Mouse (Mus musculus): Measurements from ENCODE around the gene Suz12. TPM values are rescaled to one million over a fixed set of nuclear protein-coding genes. Genes with fewer than 3 reads are reported as not detected.
A peak's percentile ranks its signal among the peaks of the same experiment; 100 is the strongest.

Gene Suz12
- 2.8 and 3.0 TPM in 2 replicates for polyA plus RNA-seq (2012; ENCODE audit: insufficient read depth, low replicate concordance)

DNA sequence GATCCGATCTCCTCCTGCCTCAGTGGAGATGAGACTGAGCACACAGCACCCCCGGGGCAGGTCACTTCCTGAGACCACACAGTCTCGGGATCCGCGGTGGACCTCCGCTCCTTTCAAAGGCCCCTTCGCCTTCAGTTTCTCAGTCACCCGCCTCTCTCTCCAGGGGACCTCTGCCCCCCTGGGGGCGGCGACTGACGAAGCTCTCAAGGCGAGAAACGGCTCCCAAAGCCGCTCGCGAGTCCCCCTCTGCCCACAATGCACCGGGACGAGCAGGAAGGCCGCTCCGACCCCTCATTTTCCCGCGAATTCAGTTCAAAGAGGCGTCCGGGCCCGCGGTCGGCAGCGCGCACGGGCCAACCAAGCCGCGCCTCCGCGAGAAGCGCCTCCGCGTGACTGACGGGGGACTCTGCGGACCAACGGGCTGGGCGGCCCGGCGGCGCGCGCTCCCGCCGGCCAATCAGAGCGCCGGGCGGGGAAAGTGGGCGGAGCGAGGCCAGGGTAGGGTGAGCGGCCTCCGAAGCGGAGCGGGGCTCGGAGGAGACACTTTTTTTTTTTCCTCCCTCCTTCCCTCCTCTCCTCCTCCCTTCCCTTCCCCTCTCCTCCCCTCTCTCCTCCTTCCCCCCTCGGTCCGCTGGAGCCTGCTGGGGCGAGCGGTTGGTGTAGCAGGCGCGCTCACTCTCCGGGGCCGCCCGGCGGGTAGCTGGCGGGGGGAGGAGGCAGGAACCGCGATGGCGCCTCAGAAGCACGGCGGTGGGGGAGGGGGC lies at the start of gene Suz12:
Gene Suz12 (plus strand): TSS at position 515 of the 764 bp plus-strand sequence.
- peaks cover 16% of the 10 kb centered on the region for H3K36me3 ChIP-seq (replicated peaks; ENCODE audit: low read length)
- peaks cover 9% of the 10 kb centered on the region; the same call in 1 of the 2 replicates for H3K4me1 ChIP-seq
- no peaks in the 10 kb centered on the region for H3K27me3 ChIP-seq (replicated peaks)
- H3K4me3 ChIP-seq (replicated peaks), result peak within 1 kb of the TSS; percentile 98
- H3K9me3 ChIP-seq, result no peaks in the 10 kb centered on the region
- TF ChIP-seq FLI1 (IDR thresholded peaks at IDR 0.05; ENCODE audit: low read length) (no peak), GATA1 (IDR thresholded peaks at IDR 0.05; ENCODE audit: borderline replicate concordance, low read length) (no peak)

DNA sequence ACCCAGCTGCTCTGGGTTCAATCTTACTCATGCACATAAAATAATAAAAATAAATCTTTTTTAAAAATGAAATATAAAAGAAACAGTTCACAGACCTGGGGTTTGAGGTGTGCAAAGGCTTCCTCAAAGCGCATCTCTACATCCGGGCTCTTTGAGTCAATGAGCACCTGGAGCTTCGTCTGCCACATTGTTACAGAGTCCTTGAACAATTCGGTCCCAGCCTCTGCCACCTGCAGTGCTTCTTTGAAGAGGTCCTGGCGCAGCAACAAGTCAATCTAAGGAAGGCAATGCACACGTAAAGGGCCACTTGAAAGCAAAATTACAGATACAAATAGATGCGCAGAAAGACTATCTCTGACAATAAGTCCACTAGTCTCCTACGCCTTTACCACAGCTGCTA lies 49.8 kb upstream of the Suz12 start:
- H3K4me1 ChIP-seq, result no peaks in the 10 kb centered on the region
- H3K36me3 ChIP-seq (replicated peaks; ENCODE audit: low read length), result peaks cover 96% of the 10 kb centered on the region
- no peak for TF ChIP-seq GATA1 (IDR thresholded peaks at IDR 0.05; ENCODE audit: borderline replicate concordance, low read length)
- TF ChIP-seq FLI1 (IDR thresholded peaks at IDR 0.05; ENCODE audit: low read length), result no peak
- H3K27me3 ChIP-seq (replicated peaks), result no peaks in the 10 kb centered on the region
- no peak overlapping the region for H3K4me3 ChIP-seq (replicated peaks)
- no peaks in the 10 kb centered on the region for H3K9me3 ChIP-seq

GRCm38 (mm10) chr11:79943601-79944000 lies 49.3 kb upstream of the Suz12 start:
- Histone ChIP-seq H3K36me3 (replicated peaks; ENCODE audit: low read length) (peaks cover 95% of the 10 kb centered on the region), H3K27me3 (replicated peaks) (no peaks in the 10 kb centered on the region), H3K4me1 (no peaks in the 10 kb centered on the region), H3K9me3 (no peaks in the 10 kb centered on the region), H3K4me3 (replicated peaks) (no peak overlapping the region)
- TF ChIP-seq GATA1 (IDR thresholded peaks at IDR 0.05; ENCODE audit: borderline replicate concordance, low read length) (no peak), FLI1 (IDR thresholded peaks at IDR 0.05; ENCODE audit: low read length) (no peak)

- no peaks in the 10 kb centered on the region for H3K9me3 ChIP-seq
- H3K36me3 ChIP-seq (replicated peaks; ENCODE audit: low read length), result peaks cover 94% of the 10 kb centered on the region
- H3K27me3 ChIP-seq (replicated peaks), result no peaks in the 10 kb centered on the region
- no peak for TF ChIP-seq GATA1 (IDR thresholded peaks at IDR 0.05; ENCODE audit: borderline replicate concordance, low read length)
- no peak for TF ChIP-seq FLI1 (IDR thresholded peaks at IDR 0.05; ENCODE audit: low read length)
- no peaks in the 10 kb centered on the region for H3K4me1 ChIP-seq
- no peak overlapping the region for H3K4me3 ChIP-seq (replicated peaks)
Measured at GRCm38 (mm10) chr11:79947265-79947664, 45.6 kb upstream of the Suz12 start.

DNA sequence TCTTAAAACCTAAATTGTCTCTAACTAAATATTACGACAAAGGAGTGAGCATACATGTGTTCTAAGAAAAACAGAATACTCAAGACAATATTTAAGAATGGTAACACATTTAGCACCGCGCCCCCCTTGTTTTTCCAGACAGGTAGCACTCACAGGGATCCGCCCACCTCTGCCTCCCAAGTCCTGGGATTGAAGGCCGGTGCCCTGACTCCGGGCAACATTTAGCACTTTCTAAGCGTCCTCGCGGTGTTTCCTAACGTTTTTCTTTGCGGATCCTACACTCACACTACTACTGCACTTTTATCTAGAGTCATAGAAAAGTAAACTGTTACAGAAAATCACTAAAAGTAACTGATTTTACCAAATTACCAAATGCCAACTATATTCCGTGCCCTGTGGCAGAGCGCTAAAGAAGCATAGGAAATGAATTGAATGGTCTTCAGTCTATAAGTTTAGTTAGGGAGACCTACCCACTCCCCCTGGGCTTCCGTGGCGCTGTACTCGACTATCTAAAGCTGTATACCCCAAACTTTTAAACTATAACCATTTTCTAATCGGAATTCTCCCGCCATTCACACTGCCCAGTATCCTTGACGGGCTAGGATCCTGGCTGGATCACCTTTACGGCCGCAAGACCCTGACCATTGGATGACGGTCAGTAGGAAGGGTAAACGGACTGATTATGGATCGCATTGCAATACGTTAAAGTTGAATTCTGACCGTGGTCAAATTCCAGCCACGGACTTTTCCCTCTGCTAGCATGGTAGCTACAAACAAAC lies 31.4 kb upstream of the Suz12 start:
- H3K36me3 ChIP-seq (replicated peaks; ENCODE audit: low read length), result peaks cover 38% of the 10 kb centered on the region
- peak overlapping the region; percentile 98 for H3K4me3 ChIP-seq (replicated peaks)
- H3K4me1 ChIP-seq, result peaks cover 22% of the 10 kb centered on the region
- H3K27me3 ChIP-seq (replicated peaks), result peaks cover 6% of the 10 kb centered on the region
- H3K9me3 ChIP-seq, result no peaks in the 10 kb centered on the region
- no peak for TF ChIP-seq FLI1 (IDR thresholded peaks at IDR 0.05; ENCODE audit: low read length)
- TF ChIP-seq GATA1 (IDR thresholded peaks at IDR 0.05; ENCODE audit: borderline replicate concordance, low read length), result no peak

DNA sequence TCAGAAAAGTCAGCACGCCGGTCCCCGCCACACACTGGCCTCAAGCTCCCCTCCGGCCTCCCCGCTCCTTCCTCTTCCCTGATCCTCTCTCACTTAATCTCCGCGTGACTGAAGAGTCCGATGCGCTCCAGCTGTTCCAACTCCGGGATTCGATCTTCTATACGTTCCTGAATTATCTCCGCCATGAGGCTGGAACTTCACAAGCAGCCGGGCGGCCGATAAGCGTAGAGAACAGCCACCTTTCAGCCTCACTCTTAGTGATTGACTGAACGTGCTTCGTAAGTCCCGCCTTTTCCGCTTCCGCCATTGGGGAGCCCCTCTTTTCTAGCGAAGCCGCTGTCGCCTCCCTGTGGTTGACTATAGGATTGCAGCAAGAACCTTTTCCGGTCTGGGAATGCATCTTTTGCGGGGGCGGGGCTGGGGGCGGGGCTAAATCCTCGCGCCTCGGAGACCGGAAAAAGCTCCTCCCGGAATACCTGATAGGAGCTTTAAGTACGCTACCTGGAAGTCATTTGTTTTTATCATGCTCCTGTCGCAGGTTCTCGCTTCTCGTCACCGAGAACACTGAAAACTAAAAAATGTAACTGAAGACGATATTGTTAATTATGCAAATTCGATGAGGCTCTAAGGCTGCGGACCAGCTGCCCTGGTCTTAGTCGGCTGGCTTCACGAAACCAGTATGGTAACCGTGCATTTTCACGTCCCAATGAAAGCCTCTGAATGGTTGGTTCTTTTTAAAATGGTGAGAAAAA lies 30.6 kb upstream of the Suz12 start, which contains the start of gene Utp6:
Gene Utp6 (minus strand): TSS at position 266 of the 752 bp plus-strand sequence.
- H3K9me3 ChIP-seq, result no peaks in the 10 kb centered on the region
- TF ChIP-seq FLI1 (IDR thresholded peaks at IDR 0.05; ENCODE audit: low read length), result peak; percentile 44; the same call in 1 of the 2 replicates
- peak; percentile 40; the same call in 1 of the 3 replicates for TF ChIP-seq GATA1 (IDR thresholded peaks at IDR 0.05; ENCODE audit: borderline replicate concordance, low read length)

DNA sequence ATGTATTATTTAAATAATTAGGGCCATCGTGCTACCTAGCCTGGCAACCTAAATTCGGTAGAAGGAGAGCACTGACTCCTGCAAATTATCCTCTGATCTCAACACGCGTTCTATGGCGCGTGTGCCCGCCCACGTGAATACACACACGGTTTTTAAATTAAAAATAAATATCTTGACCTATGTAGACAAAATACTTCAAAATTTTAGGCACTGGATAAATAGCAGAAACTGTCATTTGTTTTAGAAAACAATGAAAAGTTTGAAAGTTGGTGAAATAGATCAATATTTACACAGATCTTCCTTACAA lies 30.1 kb upstream of the Suz12 start:
- TF ChIP-seq FLI1 (IDR thresholded peaks at IDR 0.05; ENCODE audit: low read length), result no peak
- TF ChIP-seq GATA1 (IDR thresholded peaks at IDR 0.05; ENCODE audit: borderline replicate concordance, low read length), result no peak
- Histone ChIP-seq H3K9me3 (no peaks in the 10 kb centered on the region), H3K4me1 (peaks cover 26% of the 10 kb centered on the region), H3K36me3 (replicated peaks; ENCODE audit: low read length) (peaks cover 25% of the 10 kb centered on the region), H3K4me3 (replicated peaks) (peak overlapping the region; percentile 98), H3K27me3 (replicated peaks) (peaks cover 6% of the 10 kb centered on the region)

More for the DNA sequence above, 30.6 kb upstream of the Suz12 start, which contains the start of gene Utp6:
- Histone ChIP-seq H3K4me1 (peaks cover 22% of the 10 kb centered on the region), H3K36me3 (replicated peaks; ENCODE audit: low read length) (peaks cover 30% of the 10 kb centered on the region), H3K4me3 (replicated peaks) (peak within 1 kb of the TSS; percentile 98), H3K27me3 (replicated peaks) (peaks cover 6% of the 10 kb centered on the region)

- TF ChIP-seq FLI1 (IDR thresholded peaks at IDR 0.05; ENCODE audit: low read length) (no peak), GATA1 (IDR thresholded peaks at IDR 0.05; ENCODE audit: borderline replicate concordance, low read length) (no peak)
- Histone ChIP-seq H3K4me1 (peaks cover 29% of the 10 kb centered on the region), H3K27me3 (replicated peaks) (peaks cover 6% of the 10 kb centered on the region), H3K36me3 (replicated peaks; ENCODE audit: low read length) (peaks cover 19% of the 10 kb centered on the region), H3K9me3 (no peaks in the 10 kb centered on the region), H3K4me3 (replicated peaks) (peak overlapping the region; percentile 98)
Measured at GRCm38 (mm10) chr11:79963212-79963974, 29.5 kb upstream of the Suz12 start.

DNA sequence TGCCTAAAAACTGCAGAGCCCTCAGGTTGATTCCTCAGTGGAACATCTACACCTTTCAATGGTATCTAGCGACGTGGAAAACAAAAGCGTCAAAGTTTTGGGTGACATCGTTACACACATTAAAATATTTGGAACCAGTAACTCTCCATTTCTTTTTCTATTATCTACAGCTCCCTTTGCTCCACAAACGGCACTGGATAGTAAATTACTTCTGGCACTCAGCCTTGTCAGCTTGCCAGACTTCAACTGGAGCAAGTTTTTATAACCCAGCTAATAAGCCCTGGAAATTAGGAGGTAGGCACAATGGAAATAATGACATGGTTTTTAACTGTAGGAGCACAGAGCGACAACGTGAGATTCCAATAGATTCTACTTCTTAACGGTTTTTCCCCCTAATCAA lies 27.0 kb upstream of the Suz12 start:
- no peaks in the 10 kb centered on the region for H3K9me3 ChIP-seq
- H3K36me3 ChIP-seq (replicated peaks; ENCODE audit: low read length), result no peaks in the 10 kb centered on the region
- H3K4me3 ChIP-seq (replicated peaks), result no peak overlapping the region
- peaks cover 17% of the 10 kb centered on the region for H3K4me1 ChIP-seq
- peaks cover 6% of the 10 kb centered on the region for H3K27me3 ChIP-seq (replicated peaks)
- TF ChIP-seq FLI1 (IDR thresholded peaks at IDR 0.05; ENCODE audit: low read length), result no peak
- TF ChIP-seq GATA1 (IDR thresholded peaks at IDR 0.05; ENCODE audit: borderline replicate concordance, low read length), result no peak

Measured in megakaryocyte, embryonic 14.5 days (primary cell).